Mouse (Mus musculus) cerebellum, adult 11 months (tissue): ENCODE data around the gene Gm5447.
A peak's percentile ranks its signal among the peaks of the same experiment; 100 is the strongest.

Experiments
- DNase-seq: peaks from one replicate; pipeline ENCODE4 v3.0.0; 2022

The Gm5447 gene

DNA sequence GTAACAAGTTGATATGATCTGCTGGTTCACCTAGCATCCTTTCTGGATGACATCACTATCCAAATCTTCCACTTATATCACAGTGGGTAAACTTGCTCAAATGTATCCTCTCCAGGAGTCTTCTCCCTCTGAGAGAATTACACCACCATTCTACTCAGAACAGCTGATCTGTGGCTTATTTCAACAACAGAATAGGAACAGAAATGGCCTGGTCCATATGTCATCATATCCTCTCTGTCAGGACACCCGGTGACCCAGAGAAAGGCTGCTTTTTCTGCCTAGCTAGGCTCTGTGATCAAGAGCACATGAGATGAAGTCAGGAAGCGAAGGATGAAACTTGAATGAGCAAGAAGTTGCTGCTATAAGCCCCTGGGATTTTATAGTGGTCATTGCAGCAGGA lies 13.7 kb downstream of the Gm5447 start:
- no peak for DNase-seq

DNA sequence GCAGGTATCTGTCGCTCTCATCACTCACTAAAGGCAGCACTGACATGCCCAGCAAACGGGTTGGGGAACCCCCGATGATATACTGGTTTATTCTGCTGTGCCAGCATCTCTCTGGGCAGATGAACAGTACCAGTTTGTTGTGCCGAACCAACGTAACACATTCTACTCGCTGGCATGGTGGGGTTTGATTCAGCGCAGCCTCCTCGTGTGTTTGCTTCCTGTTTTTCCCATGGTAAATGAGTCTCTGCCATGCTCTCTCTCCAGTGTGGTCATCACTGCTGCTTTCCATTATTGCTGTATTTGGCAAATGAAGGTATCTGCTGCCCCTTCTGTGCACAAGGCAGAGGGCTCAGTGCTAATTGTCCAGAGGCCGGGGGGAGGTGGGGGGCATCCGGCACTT lies 15.7 kb downstream of the Gm5447 start:
- DNase-seq = no peak

DNA sequence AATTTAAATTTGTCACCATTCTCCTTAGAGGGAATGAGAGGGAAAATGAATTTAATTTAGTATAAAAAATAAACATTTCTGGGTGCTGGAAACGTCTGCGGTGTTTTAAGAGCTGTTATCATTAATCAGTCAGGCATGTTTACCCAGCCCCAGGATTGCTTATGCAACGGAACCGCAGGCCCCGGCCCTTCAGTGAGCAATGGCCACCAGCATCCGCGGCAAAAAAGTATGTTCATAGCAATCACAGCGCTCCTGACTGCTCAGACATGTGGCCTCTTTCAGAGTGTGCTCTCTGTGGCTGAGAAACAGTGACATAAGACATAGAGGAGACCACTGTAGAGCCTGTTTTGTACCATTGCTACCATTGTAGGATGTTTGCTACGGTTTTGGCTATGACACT lies 16.2 kb downstream of the Gm5447 start:
- no peak for DNase-seq

DNA sequence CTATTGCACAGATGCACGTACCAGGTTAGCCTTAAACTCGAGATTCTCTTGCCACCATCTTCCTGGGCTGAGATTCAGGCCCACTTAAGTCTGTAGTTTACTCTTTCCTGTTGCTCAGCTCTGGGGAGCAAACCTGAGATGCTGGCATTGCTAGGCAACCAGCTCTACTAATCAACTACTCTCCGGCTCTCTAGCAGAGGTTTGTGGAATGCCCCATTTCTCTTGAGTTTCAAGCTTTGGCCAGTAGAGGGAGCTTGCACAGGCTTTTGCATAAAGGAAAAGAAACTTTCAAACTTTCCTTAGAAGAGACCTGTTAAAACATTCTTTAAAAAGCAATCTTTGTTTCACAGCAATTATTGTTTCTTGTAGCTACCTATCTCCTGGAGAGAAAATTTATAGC lies 19.8 kb downstream of the Gm5447 start:
- DNase-seq = peak; percentile 12

DNA sequence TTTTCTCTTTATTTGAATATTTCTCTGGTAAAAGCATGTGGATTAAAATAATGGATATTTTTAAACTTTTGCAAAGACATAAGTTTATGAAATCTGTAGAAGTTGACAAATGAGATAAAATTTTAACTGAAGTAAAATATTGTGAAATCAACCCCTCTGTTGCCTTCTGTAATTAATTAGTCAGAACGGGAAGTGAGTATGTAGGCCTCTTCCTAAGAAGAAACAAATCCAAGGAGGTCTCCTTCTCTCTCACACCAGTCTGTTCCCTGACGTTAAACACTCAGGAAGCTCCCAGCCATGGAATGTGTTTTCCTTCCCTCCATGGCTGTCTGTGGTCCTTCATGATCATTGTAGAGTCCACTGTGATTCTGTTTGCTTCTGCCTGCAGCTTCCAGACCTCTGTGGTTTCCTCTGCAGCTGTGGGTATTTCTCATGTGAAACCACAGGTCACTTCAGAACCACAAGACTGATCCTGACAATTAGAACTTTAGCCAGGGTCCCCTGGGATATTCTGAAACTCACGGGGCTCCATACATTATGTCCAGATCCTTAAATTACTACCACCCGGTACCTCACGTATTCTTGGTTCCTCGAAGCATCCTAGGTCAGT lies 20.4 kb downstream of the Gm5447 start:
- DNase-seq = no peak

DNA sequence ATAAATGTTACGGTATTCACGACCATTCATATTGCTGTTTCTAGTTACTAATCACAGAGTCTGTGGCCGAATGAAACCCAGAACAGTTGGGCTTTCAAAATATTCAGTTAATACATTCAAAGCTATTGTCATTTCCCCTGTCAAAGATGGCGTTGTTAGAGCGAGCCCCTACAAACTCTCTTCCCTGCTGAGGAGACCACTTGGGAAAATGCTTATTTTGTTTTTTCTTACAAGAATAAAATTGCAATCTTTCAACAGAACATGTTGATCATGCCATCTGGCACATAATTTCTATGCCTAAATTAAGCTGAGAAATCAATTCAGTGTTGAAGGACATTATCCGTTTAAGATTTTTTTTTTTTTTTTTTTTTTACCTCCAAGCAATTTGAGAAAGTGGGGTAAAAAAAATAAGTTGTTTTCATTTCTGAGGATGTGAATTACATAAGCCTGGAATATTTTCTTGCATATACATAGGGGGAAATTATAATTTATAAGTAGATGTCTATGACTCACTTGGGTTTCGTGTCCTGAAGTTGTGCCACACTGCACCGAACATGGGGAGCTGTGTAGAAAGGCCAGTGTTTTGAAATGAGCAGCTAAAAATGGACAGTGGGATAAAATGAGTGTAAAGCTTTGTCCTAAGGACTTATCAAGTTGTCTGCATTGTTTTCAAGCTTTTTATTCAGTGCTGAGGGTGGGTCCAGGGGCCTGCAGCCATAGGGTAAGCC lies 23.7 kb downstream of the Gm5447 start:
- DNase-seq = no peak

DNA sequence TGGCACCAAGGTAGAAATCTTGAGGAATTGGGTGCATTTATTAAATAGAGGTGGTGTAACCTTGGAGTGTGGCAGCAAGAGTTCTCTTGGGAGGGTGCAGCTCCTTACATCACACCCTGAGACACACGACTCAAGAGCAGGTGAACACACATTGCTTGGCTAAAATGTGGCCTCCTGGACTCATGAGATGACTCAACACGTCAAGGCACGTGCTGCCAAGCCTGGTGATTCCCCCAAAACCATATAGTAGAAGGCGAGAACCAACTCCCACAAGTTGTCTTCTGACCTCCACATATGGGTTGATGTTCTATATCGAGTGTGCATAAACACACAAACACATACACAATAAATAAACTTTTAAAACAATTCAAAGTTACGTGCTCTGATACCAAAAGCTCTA lies 25.8 kb downstream of the Gm5447 start:
- DNase-seq = no peak

DNA sequence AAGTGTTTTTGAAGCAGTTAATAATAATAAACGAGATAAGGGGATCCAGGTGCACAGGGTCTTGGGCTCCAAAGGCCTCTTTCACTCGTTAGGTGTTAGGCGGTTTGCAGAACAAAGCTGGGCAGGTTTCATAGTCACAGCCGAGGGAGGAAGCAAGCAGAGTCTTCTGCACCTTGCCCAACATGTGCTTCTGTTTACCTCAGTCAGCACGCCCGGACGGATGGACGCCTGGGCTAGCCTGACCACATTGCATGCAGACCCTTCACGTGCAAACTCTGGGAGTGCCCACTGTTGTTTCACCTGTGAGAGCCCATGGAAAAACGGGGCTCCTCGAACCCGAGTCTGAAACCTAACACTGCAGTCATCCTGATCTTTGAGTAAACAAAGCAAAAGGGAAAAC lies 30.5 kb downstream of the Gm5447 start:
- no peak for DNase-seq

DNA sequence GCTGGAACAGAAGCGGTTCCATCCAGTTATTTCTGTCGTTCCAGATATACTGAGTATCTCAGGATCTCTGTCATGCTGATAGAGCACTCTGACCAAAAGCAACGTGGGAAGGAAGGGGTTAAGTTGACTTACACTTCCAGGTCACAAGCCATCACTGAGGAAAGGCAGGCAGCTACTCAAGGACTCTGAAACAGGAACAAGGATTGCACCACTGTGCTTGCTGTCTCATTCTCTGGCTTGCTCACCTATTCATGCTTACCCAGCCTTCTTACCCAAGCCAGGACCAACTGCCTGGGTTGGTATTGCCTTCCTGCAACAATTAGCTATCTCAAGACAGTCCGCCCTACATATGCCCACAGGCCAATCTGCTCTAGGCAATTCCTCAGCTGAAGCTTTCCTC lies 31.0 kb downstream of the Gm5447 start:
- DNase-seq = no peak

DNA sequence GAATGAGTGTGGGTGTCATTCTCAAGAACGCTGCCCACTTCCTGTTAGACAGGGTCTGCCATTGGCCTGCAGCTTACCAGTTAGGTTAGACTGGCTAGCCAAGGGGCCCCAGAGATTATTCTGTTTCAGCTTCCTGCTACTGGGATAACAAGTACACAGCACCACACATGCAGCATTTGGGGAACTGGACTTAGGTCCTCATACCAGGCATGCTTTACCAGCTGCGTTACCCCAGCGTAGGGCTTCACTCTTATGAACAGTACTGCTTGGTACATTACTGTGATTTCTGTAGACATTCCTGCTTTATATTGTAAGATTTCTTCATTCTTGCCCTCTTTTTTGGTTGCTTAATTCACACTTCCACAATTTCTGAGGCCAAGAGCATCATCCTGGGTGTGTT lies 43.5 kb downstream of the Gm5447 start:
- DNase-seq = no peak

DNA sequence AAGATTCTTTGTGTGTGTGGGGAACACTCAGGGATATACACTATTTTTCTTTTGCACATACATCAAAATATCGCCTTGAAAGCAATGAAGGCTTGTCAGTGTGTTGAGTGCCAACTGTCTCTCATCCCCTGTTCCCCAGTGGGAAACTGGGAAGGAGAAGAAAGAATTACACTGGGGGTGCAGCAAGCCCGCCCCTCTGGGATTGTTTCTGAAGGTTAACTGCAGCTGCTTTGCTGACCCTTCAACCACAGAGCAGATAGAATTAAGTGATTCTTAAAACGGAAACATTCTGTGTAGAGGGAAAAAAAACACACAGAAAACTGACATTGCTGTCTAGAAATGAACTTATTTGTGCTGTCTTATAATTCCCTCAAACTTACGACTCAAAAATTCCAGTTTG lies 47.5 kb downstream of the Gm5447 start:
- DNase-seq = no peak

DNA sequence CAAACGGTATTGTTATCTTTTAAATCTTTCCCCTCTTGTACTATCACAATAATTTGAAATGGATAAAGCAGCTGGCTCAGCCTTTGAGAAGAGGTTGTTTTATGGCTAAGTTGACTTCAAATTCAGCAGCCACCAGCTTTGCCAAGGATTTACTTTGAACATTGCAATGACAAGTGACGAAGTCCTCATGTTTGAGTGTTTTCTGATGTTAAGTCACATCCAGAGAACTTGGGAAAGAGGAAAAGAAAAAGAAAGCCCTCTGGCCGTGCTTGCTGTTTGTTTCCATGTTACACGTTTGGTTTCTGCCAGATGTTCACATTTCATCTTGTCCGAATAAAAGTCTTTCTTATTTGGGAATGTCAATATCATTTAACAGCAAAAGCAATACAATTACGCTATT lies 47.9 kb downstream of the Gm5447 start:
- DNase-seq = no peak

DNA sequence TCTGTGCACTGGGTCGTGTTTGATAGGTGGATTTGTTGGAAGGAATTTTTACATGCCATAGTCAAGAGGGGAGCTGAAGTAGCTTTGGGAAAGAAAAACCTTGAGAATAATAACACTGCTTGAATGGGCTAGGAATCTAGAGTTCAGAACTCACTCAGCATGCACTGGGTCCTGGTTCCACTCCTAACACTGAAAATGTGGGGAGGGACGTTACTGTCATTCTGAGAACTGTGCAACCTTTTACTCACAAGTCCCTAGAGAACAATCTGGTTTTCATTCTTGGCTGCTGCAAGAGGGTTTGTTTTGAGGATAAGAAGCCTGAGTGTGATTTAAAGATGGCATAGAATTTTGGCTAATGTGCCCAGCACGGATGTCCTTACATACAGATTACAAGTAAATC lies 49.7 kb downstream of the Gm5447 start:
- no peak for DNase-seq
